Mouse (Mus musculus) hindbrain, embryonic 14.5 days (tissue): ENCODE data around the gene Klf4. TPM values are rescaled to one million over a fixed set of nuclear protein-coding genes. Genes with fewer than 3 reads are reported as not detected.

ENCODE experiments used
- ATAC-seq: fragments of 200-750 bp; cut with Nextera tagmentation; 2 replicates; pipeline ENCODE4 v1.8.0; 2017; ENCODE audit warnings: moderate number of reproducible peaks, mild to moderate bottlenecking, moderate TSS enrichment, moderate library complexity; ENCODE audit not compliant: low FRiP score
- DNase-seq: peaks from one replicate; pipeline ENCODE4 v3.0.0-alpha.2; 2015; ENCODE audit warnings: low spot score
- H3K27ac ChIP-seq: fragments of 300-500 bp; sonication (generic); 2 replicates; pipeline ENCODE4 v1.5.1; 2014; ENCODE audit warnings: mild to moderate bottlenecking, moderate library complexity
- H3K27me3 ChIP-seq: fragments of 300-500 bp; sonication (generic); 2 replicates; pipeline ENCODE4 v1.6.1; 2014; ENCODE audit warnings: mild to moderate bottlenecking, low read length, mixed read lengths; ENCODE audit not compliant: control insufficient read depth, insufficient read depth
- H3K36me3 ChIP-seq: fragments of 300-500 bp; sonication (generic); replicated peaks from 2 replicates; pipeline ENCODE4 v1.6.1; 2014; ENCODE audit not compliant: control insufficient read depth, insufficient read depth
- H3K4me1 ChIP-seq: fragments of 300-500 bp; sonication (generic); replicated peaks from 2 replicates; pipeline ENCODE4 v1.6.1; 2014; ENCODE audit warnings: antibody characterized with exemption, low read length, mixed read lengths; ENCODE audit not compliant: control insufficient read depth, insufficient read depth
- H3K4me2 ChIP-seq: fragments of 300-500 bp; sonication (generic); replicated peaks from 2 replicates; pipeline ENCODE4 v1.6.1; 2014; ENCODE audit warnings: mild to moderate bottlenecking, moderate library complexity
- H3K4me3 ChIP-seq: fragments of 300-500 bp; sonication (generic); replicated peaks from 2 replicates; pipeline ENCODE4 v1.5.1; 2014; ENCODE audit warnings: mild to moderate bottlenecking, low read length
- H3K9ac ChIP-seq: fragments of 300-500 bp; sonication (generic); 2 replicates; pipeline ENCODE4 v1.6.1; 2014
- H3K9me3 ChIP-seq: fragments of 300-500 bp; sonication (generic); 2 replicates; pipeline ENCODE4 v1.6.1; 2016; ENCODE audit warnings: low read length; ENCODE audit not compliant: control insufficient read depth
- WGBS: fragments of 180-500 bp; shearing (Covaris S2); extraction: QIAGEN DNeasy Blood & Tissue Kit; methylation state at CpG from one replicate; pipeline ENCODE4 v1.1.7; 2014; 5-methylcytosine and 5-hydroxymethylcytosine counted together
- polyA plus RNA-seq: library from polyadenylated mRNA; unstranded; fragments of >200 nt; fragmentation: Nextera tagmentation; extraction: Ambion mirVana; gene quantifications from 2 replicates; pipeline ENCODE4 v1.2.1, GENCODE M21; 2014

Gene Klf4
- polyA plus RNA-seq, 1 experiment from 2014 or later, result 3.7 TPM

DNA sequence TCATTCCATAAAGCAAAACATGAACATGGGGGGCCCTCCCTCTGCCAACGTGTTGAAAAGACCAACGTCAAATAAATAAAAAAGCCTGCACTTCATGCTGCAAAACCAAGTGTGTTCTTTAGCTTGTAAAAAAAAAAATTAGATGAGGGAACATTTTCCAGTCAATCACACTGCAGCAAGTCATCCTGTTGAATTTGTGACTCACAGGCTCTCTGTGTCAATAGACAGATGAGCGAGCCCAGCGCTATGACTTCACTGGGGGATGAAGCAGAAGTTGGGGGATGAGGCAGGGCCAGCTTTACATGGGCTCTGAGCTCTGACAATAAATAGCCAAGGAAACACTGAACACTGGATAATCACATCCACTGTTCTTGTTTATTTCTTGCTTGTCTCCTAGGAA lies 9.4 kb upstream of the Klf4 start:
- no peak overlapping the region for H3K4me3 ChIP-seq
- no peak overlapping the region for H3K4me2 ChIP-seq
- H3K27me3 ChIP-seq, result no peaks in the 10 kb centered on the region
- H3K9ac ChIP-seq, result no peak overlapping the region
- no peaks in the 10 kb centered on the region for H3K4me1 ChIP-seq
- no peak overlapping the region for H3K27ac ChIP-seq
- H3K36me3 ChIP-seq, result no peaks in the 10 kb centered on the region
- no peak for DNase-seq
- WGBS, result 74% methylated on average over 4 of the region's 4 CpGs
- no peak for ATAC-seq
- H3K9me3 ChIP-seq, result no peaks in the 10 kb centered on the region

GRCm38 (mm10) chr4:55541221-55541620 lies 9.0 kb upstream of the Klf4 start:
- WGBS, result 70% methylated on average over 4 of the region's 4 CpGs
- ATAC-seq (no peak), DNase-seq (no peak)
- Histone ChIP-seq H3K4me2 (no peak overlapping the region), H3K9ac (no peak overlapping the region), H3K27me3 (no peaks in the 10 kb centered on the region), H3K9me3 (no peaks in the 10 kb centered on the region), H3K4me1 (no peaks in the 10 kb centered on the region), H3K27ac (no peak overlapping the region), H3K4me3 (no peak overlapping the region), H3K36me3 (no peaks in the 10 kb centered on the region)

- peaks cover 20% of the 10 kb centered on the region for H3K4me1 ChIP-seq
- H3K9ac ChIP-seq, result no peak overlapping the region
- H3K36me3 ChIP-seq, result no peaks in the 10 kb centered on the region
- no peak overlapping the region for H3K4me2 ChIP-seq
- DNase-seq (no peak), ATAC-seq (no peak)
- peaks cover 17% of the 10 kb centered on the region for H3K27me3 ChIP-seq
- H3K9me3 ChIP-seq, result no peaks in the 10 kb centered on the region
- no peak overlapping the region for H3K27ac ChIP-seq
- no peak overlapping the region for H3K4me3 ChIP-seq
Measured at GRCm38 (mm10) chr4:55535012-55535411, 2.7 kb upstream of the Klf4 start.

DNA sequence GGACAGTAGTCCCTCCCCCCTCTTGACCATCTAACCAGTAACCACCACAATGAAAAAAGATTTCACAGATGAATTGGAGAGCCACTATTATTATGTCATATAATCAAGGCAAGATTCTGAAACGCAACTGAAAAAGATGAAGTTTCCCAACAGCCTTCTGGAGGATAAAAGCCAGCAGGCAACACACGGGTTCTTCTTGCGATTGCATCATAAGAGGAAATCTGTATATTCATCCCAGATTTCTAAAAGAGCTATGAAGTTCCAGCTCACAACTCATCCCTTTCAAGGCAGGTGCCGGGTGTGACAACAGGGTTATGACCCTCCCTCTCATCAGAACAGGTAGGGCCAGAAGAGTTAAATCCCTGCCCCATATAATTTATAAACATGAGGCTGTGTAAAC lies 2.2 kb upstream of the Klf4 start:
- ATAC-seq, result no peak
- no peak overlapping the region for H3K27ac ChIP-seq
- peaks cover 22% of the 10 kb centered on the region for H3K27me3 ChIP-seq
- H3K36me3 ChIP-seq, result no peaks in the 10 kb centered on the region
- no peaks in the 10 kb centered on the region for H3K9me3 ChIP-seq
- no peak for DNase-seq
- H3K4me3 ChIP-seq, result no peak overlapping the region
- peaks cover 23% of the 10 kb centered on the region for H3K4me1 ChIP-seq
- no peak overlapping the region for H3K4me2 ChIP-seq
- whole genome bisulfite sequencing, result 80% methylated on average over 4 of the region's 4 CpGs
- no peak overlapping the region for H3K9ac ChIP-seq

GRCm38 (mm10) chr4:55533803-55534254 lies 1.6 kb upstream of the Klf4 start:
- ATAC-seq (no peak), DNase-seq (peak; percentile 39)
- peak overlapping the region; percentile 77 for H3K9ac ChIP-seq
- 1% methylated on average over 23 of the region's 23 CpGs for WGBS
- no peaks in the 10 kb centered on the region for H3K9me3 ChIP-seq
- H3K36me3 ChIP-seq, result no peaks in the 10 kb centered on the region
- H3K27me3 ChIP-seq, result peaks cover 23% of the 10 kb centered on the region
- peaks cover 23% of the 10 kb centered on the region for H3K4me1 ChIP-seq
- H3K27ac ChIP-seq, result no peak overlapping the region
- peak overlapping the region; percentile 71 for H3K4me3 ChIP-seq
- peak overlapping the region; percentile 90 for H3K4me2 ChIP-seq

DNA sequence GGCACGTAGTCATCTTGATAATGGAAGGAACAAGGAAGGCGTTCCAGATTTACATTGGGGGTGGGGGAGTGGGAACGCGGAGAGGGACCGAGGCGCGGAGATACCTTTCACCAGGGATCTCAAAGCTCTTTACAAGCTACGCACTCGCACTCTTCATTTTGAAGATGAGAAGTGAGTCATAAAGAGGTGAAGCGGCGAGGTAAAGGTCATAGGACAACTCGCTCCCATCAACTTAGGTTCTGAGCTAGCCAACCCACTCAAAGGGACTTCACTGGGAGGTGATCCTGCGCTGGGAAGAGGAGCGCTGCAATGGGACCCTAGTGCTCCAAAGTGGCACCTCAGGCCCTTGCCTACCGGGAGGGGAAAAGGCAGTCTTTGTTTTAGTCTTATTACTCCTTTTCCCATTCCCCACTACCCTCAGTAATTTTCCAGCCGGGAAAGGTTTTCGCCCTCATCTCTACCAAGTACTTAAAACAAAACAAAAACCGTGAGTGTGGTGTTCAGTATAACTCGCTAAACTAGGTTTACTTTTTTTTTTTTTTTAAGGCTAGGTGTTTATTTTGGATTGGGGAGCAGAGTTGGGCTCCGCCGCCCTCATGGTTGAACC lies 1.0 kb upstream of the Klf4 start:
- no peaks in the 10 kb centered on the region for H3K36me3 ChIP-seq
- peak overlapping the region; percentile 90 for H3K4me2 ChIP-seq
- peaks cover 23% of the 10 kb centered on the region for H3K27me3 ChIP-seq
- DNase-seq, result peak; percentile 44
- WGBS, result 1% methylated on average over 21 of the region's 21 CpGs
- H3K4me3 ChIP-seq, result peak overlapping the region; percentile 71
- ATAC-seq, result no peak
- peak overlapping the region; percentile 77 for H3K9ac ChIP-seq
- H3K27ac ChIP-seq, result peak overlapping the region; percentile 90
- H3K4me1 ChIP-seq, result peaks cover 23% of the 10 kb centered on the region
- no peaks in the 10 kb centered on the region for H3K9me3 ChIP-seq

DNA sequence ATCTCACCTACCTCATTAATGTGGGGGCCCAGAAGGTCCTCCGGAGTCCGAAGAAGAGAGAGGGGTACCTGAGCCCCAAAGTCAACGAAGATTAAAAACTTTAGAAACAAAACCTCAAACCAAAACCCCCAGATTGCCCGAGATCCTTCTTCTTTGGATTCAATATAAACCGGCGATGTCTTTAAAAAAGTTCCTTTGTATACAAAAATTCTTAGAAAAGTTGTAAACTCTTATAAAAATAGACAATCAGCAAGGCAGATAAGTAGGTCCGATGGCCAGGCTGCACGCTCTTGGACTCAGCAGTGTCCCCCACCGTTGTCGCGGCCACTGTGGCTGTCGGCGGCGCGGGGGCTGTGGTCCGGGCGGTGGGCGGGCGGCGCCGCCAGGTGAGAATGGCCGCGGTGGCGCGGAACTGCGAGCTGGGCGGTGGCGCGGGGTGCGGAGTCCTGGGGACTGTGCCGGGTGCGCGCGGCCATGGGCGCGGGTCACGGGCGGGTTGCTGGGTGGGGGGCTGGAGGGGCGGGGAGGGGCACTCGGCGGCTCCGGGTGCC lies 335 bp downstream of the Klf4 start:
- peak overlapping the region; percentile 77 for H3K9ac ChIP-seq

DNA sequence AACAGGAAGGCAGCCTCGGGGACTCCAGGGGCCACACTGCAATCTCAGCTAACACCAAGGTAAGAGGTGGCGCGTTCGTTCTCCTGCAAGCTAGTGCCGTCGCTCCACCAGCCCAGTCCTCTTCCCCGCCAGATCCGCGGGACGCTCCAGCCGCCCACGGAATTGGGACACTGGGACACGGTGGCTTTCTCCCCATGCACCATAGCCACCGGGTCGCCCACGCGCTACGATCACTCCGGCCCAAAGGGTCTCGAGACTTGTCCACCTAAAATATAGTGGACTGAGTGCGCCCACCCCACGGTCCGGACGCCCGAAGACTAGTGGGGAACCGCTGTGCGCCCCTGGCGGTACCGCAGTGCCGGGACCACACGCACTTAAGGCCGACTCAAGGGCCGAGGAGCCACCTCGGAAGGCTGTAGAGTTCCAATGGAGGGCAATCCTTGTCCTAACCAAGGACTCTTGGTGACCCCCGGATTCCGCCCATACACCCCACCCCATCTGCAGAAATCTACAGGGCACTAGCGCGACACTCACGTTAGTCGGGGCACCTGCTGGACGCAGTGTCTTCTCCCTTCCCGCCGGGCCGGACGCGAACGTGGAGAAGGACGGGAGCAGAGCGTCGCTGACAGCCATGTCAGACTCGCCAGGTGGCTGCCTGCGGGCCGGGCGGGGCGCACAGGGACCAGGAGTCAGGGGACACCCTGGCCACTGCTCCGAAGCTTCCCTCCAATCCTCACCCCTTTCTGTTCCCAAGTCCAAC lies 990 bp downstream of the Klf4 start:
- DNase-seq (no peak), ATAC-seq (no peak)
- 1% methylated on average over 56 of the region's 56 CpGs for WGBS
- Histone ChIP-seq H3K4me1 (peaks cover 23% of the 10 kb centered on the region), H3K27ac (no peak overlapping the region), H3K36me3 (no peaks in the 10 kb centered on the region), H3K9ac (peak overlapping the region; percentile 77), H3K27me3 (peaks cover 23% of the 10 kb centered on the region), H3K9me3 (no peaks in the 10 kb centered on the region), H3K4me3 (peak overlapping the region; percentile 71), H3K4me2 (peak overlapping the region; percentile 90)

More for the DNA sequence above, 335 bp downstream of the Klf4 start:
- Histone ChIP-seq H3K4me1 (peaks cover 23% of the 10 kb centered on the region), H3K27me3 (peaks cover 23% of the 10 kb centered on the region), H3K27ac (no peak overlapping the region), H3K36me3 (no peaks in the 10 kb centered on the region), H3K4me3 (peak overlapping the region; percentile 71), H3K4me2 (peak overlapping the region; percentile 90), H3K9me3 (no peaks in the 10 kb centered on the region)
- DNase-seq (peak; percentile 37), ATAC-seq (no peak)
- under 1% methylated on average over 39 of the region's 42 CpGs for WGBS

- Histone ChIP-seq H3K9me3 (no peaks in the 10 kb centered on the region), H3K4me2 (peak overlapping the region; percentile 90), H3K4me3 (peak overlapping the region; percentile 71), H3K9ac (peak overlapping the region; percentile 77), H3K36me3 (no peaks in the 10 kb centered on the region), H3K27me3 (peaks cover 23% of the 10 kb centered on the region), H3K27ac (no peak overlapping the region), H3K4me1 (peaks cover 23% of the 10 kb centered on the region)
- DNase-seq (no peak), ATAC-seq (no peak)
- 0% methylated on average over 20 of the region's 20 CpGs for WGBS
Measured at GRCm38 (mm10) chr4:55530731-55531095, 1.6 kb downstream of the Klf4 start.
